Mouse (Mus musculus) B cell, adult 62 days (primary cell): ENCODE measurements around the gene Rab29. TPM values are rescaled to one million over a fixed set of nuclear protein-coding genes. Genes with fewer than 3 reads are reported as not detected.

Experiments used
- total RNA-seq: library from RNA; stranded (reverse); gene quantifications from 4 replicates; pipeline ENCODE4 v1.2.4, GENCODE M21; 2023

The Rab29 gene
- 12.5 to 18.0 TPM (median 16.1 TPM) in 4 replicates for total RNA-seq

DNA sequence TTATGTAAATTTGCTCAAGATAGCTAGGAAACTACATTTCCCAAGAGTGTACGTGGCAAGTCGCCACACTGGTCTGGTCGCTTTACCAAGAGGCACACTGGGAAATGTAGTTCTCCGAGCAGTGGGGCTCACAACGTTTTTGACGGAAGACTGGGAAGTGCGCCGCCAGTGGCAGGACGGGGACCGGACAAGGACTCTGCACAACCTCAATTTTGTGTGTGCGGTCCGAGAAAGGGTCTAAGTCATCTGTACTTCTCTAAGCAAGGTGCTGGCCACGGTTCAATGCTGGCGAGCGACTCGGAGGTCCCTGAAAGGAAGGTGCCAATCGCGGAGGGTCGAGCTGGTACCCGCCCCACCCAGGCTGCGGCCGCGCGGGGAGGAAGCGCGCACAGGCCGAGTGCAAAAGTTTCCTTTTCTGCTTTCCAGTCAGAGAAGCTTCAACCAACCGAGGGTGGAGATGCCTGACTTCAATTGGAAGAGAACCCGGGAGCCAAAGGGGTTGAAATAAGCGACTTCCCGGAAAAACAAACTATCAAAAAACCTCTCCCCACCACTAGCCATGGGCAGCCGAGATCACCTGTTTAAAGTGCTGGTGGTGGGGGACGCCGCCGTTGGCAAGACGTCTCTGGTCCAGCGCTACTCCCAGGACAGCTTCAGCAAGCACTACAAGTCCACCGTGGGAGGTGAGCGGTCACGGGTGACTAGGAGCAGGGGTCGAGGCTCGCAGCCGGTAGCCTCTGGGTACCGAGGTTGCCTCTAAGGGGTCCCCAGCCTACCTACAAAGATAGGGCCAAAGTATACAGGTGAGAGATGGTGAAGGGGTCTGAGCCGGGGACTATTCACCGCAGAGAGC lies at the start of gene Rab29:
Gene Rab29, plus strand, starts transcription at position 132 of the 853 bp plus-strand sequence.

DNA sequence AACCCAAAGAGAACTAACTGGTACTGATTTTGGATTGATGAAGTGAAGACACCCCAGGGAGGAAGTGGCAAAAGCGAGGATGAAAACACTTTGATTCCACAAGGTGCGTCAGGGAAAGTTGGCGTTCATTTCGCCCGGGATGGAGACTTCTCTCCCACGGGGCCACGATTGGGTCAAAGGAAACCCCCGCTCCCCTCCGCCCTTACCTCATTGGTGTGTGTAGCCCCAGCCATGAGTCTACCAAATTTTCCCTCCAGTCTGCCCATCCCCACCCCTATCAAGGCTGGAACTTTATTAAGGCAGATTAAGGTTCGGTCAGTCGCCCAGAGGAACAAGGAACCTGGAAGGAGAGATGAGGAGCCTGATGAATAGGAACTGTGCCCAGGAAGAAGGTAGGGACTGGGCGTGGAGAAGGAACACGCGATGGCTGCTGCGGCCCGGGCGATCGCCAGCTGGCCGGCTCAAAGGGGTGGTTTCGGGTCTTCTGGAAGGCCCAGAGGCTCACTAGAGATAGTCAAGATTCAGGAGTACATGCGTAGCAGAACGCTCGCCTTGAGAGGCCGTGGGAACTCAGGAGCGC lies 39.7 kb upstream of the Rab29 start, which contains the start of gene Slc41a1:
Gene Slc41a1, plus strand, starts transcription at position 287 of the 580 bp plus-strand sequence.

GRCm38 (mm10) chr1:131910001-131910648 lies 43.1 kb downstream of the Rab29 start, which contains the start of gene Nucks1:
Nucks1 (plus strand) TSS chr1:131910534.

Other genes starting within 250 kb of the Rab29 start
- gene Ctse, start 228.9 kb upstream of the Rab29 start, total RNA-seq = 115 to 128 TPM (median 125 TPM) in 4 replicates
- gene Rab7b, start 178.5 kb upstream of the Rab29 start, total RNA-seq = 0.12 to 1.4 TPM (median 0.52 TPM) in 4 replicates
- gene Slc26a9, start 123.2 kb upstream of the Rab29 start, total RNA-seq = 0.12 to 0.20 TPM (median 0.15 TPM) in 3 of 4 replicates, not detected in the other
- gene Pm20d1, start 69.8 kb upstream of the Rab29 start, total RNA-seq = not detected in 4 replicates
- gene Slc41a1, start 39.7 kb upstream of the Rab29 start, total RNA-seq = 39.8 to 45.1 TPM (median 43.6 TPM) in 4 replicates
- 96.1 to 101 TPM (median 97.2 TPM) in 4 replicates for gene Nucks1, start 43.3 kb downstream of the Rab29 start, total RNA-seq
- 0.51 to 1.5 TPM (median 1.1 TPM) in 4 replicates for gene Slc45a3, start 95.7 kb downstream of the Rab29 start, total RNA-seq
- 332 to 367 TPM (median 348 TPM) in 4 replicates for gene Elk4, start 140.4 kb downstream of the Rab29 start, total RNA-seq
- gene Mfsd4a, start 200.8 kb downstream of the Rab29 start, total RNA-seq = 0.52 TPM in 1 of 4 replicates, not detected in the others